In the genomic region with DNA sequence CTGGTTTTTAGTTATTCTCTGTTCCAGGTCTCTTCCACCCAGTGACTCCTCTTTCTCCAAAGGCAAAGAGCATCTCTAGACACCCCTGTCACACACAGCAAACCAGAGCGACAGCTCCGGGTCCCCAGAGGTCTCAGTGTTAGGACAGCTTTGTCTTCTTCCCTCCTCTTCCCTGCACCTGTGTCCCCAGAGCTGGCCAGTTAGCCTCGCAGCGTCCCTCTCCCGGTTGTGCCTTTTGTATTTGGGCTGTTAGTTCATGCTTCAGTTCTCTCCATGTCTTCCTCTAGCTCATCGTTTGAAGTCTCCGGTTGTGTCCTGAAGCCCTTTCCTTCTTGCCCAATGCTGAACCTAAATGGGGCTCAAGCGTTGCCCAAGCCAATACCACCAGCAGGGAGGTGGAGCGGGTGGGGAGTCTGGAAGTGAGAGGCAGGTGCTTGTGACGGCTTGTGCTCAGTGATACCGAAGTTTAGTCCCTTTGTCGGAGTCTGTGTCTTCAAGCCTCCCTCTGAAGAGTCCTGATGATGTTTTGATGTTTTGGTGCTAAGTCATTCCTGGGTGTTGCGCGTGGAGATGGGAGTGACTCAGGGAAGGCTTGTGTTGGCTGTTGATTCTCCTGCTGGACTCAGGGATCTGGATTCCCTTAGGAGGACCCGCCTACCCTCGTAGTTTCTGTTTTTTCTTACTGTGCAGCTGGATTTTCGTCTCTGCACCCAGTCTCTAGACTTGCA, we compare ENCODE assay signal across 8 mouse cellular contexts. TPM values are rescaled to one million over a fixed set of nuclear protein-coding genes. Genes with fewer than 3 reads are reported as not detected.
DNase-seq lines count a peak whose midpoint lies in the region; ATAC-seq and TF ChIP-seq lines count a peak whose summit lies in the region.

No protein-coding gene starts in this region.

- TF ChIP-seq CTCF in testis, adult 2 months (IDR thresholded peaks at IDR 0.05; ENCODE audit: control insufficient read depth, insufficient read depth, insufficient replicate concordance, low read depth, low read length), result no peak

- peak overlapping the region; percentile 26 for H3ac ChIP-seq in myocyte (ENCODE audit: control insufficient read depth, insufficient read length)

- no peaks in the 10 kb centered on the region for H3K27me3 ChIP-seq in testis, adult 2 months (ENCODE audit: control insufficient read depth, insufficient read depth, low read length)
- no peaks in the 10 kb centered on the region for H3K27me3 ChIP-seq in forebrain, embryonic 11.5 days (ENCODE audit: control insufficient read depth, insufficient read depth, low read length)
- H3K27me3 ChIP-seq in myocyte (ENCODE audit: control insufficient read depth, insufficient read depth, insufficient read length), result no peaks in the 10 kb centered on the region

- no peak for DNase-seq in testis, postnatal 14 days (ENCODE audit: low spot score)
- DNase-seq in adrenal gland, postnatal 25 days, result peak; percentile 3
- peak; percentile 55 for DNase-seq in forebrain, embryonic 11.5 days (ENCODE audit: low spot score)
- DNase-seq in liver, result peak; percentile 47
- DNase-seq in ovary, postnatal 10 days (ENCODE audit: low spot score), result no peak

- no peak for TF ChIP-seq POLR2A in testis, adult 2 months (IDR thresholded peaks at IDR 0.05; ENCODE audit: control insufficient read depth, low read depth, low read length)
- no peak for TF ChIP-seq POLR2A in myocyte (IDR thresholded peaks at IDR 0.05; ENCODE audit: insufficient read length, low read depth)

- H3K79me2 ChIP-seq in myocyte (ENCODE audit: control insufficient read depth, insufficient read depth), result no peaks in the 10 kb centered on the region

- peak overlapping the region; percentile 93 for H3K4me2 ChIP-seq in forebrain, embryonic 11.5 days (ENCODE audit: low read depth, low read length, severe bottlenecking)
- peak overlapping the region; percentile 100 for H3K4me2 ChIP-seq in myocyte (ENCODE audit: low read depth)

- peaks cover 5% of the 10 kb centered on the region for H3K4me1 ChIP-seq in testis, adult 2 months (ENCODE audit: control insufficient read depth, insufficient read depth, low read length)
- 0 out of 2 replicates have a peak, but pooled peaks cover 2% of the 10 kb centered on the region for H3K4me1 ChIP-seq in forebrain, embryonic 11.5 days (replicated peaks; ENCODE audit: control insufficient read depth, insufficient read depth, low read length)

- peak overlapping the region; percentile 3; the same call in 1 of the 2 replicates for H3K27ac ChIP-seq in testis, adult 2 months (ENCODE audit: control insufficient read depth, insufficient read depth, low read depth, low read length)
- peak overlapping the region; percentile 66; the same call in 1 of the 2 replicates for H3K27ac ChIP-seq in forebrain, embryonic 11.5 days (ENCODE audit: low read depth, low read length)

- H3K9ac ChIP-seq in forebrain, embryonic 11.5 days (ENCODE audit: low read length), result peak overlapping the region; percentile 76

- 5% methylated on average over 17 of the region's 17 CpGs for WGBS in forebrain, embryonic 11.5 days

- H3K9me3 ChIP-seq in forebrain, embryonic 11.5 days (ENCODE audit: control insufficient read depth, low read length), result no peaks in the 10 kb centered on the region

- H3K36me3 ChIP-seq in testis, adult 2 months (ENCODE audit: control insufficient read depth, insufficient read depth, low read length), result no peaks in the 10 kb centered on the region
- H3K36me3 ChIP-seq in forebrain, embryonic 11.5 days (ENCODE audit: control insufficient read depth, insufficient read depth, low read length), result no peaks in the 10 kb centered on the region
- H3K36me3 ChIP-seq in myocyte (ENCODE audit: control insufficient read depth, insufficient read depth), result no peaks in the 10 kb centered on the region

- H3K4me3 ChIP-seq in testis, adult 2 months (ENCODE audit: control insufficient read depth, low read depth, low read length), result peak overlapping the region; percentile 99
- peak overlapping the region; percentile 82 for H3K4me3 ChIP-seq in forebrain, embryonic 11.5 days (ENCODE audit: low read depth, low read length)
- peak overlapping the region; percentile 40 for H3K4me3 ChIP-seq in myocyte

- ATAC-seq in forebrain, embryonic 11.5 days (replicated peaks; ENCODE audit: low FRiP score), result peak; percentile 49; the same call in 1 of the 2 replicates
- peak; percentile 12 for ATAC-seq in inflammation-experienced regulatory T-cells, adult 6 months

TF ChIP-seq in myocyte, 11 proteins besides CTCF, POLR2A, EP300 and RAD21:
- TF ChIP-seq MYOG (IDR thresholded peaks at IDR 0.05; ENCODE audit: control insufficient read depth in 1 of 3, insufficient read depth in 1 of 3, insufficient read length in 2 of 3, low read depth in 2 of 3) (no peak), REST (IDR thresholded peaks at IDR 0.05; ENCODE audit: insufficient read depth, insufficient read length) (no peak), TCF12 (IDR thresholded peaks at IDR 0.05; ENCODE audit: insufficient read depth, poor library complexity, severe bottlenecking) (no peak), USF1 (IDR thresholded peaks at IDR 0.05; ENCODE audit: low read depth) (no peak), TCF3 (IDR thresholded peaks at IDR 0.05; ENCODE audit: insufficient read length, low read depth) (no peak), SRF (IDR thresholded peaks at IDR 0.05; ENCODE audit: control insufficient read depth, insufficient read length, low read depth) (no peak), MYOD1 (IDR thresholded peaks at IDR 0.05; ENCODE audit: control insufficient read depth in 1 of 3, insufficient read length in 2 of 3, low read depth in 2 of 3) (no peak), E2F4 (IDR thresholded peaks at IDR 0.05; ENCODE audit: insufficient read depth) (no peak), POLR2AphosphoS2 (IDR thresholded peaks at IDR 0.05; ENCODE audit: insufficient read length, low read depth) (no peak), MAX (IDR thresholded peaks at IDR 0.05; ENCODE audit: low read depth) (no peak), CEBPB (IDR thresholded peaks at IDR 0.05; ENCODE audit: insufficient read depth, poor library complexity, severe bottlenecking) (no peak)

RNA-seq across cellular contexts. Expression of a gene that starts 0.8 kb away (rescaled TPM):
- 6.1 and 7.7 TPM in 2 replicates for polyA plus RNA-seq in testis, adult 2 months (2012; rRNA removed)
- 16.1 and 20.7 TPM in 2 replicates for total RNA-seq in adrenal gland, postnatal 25 days (2021)
- 12.5 and 13.5 TPM in 2 replicates for polyA plus RNA-seq in forebrain, embryonic 11.5 days (2014; fragmentation: Nextera tagmentation; extraction: Ambion mirVana)
- 10 to 100 TPM in 1 of 3 experiments, 1 to 10 TPM in 2; 4.4 to 14.3 (median 6.1) TPM for polyA plus RNA-seq in inflammation-experienced regulatory T-cells, adult 6 months (2017; shearing (Covaris generic))
- polyA plus RNA-seq in myocyte (2012; fragmentation: generic; extraction: Trizol), result 1.7 TPM

RNA-seq across cellular contexts. Expression of a gene that starts 9.9 kb away (rescaled TPM):
- polyA plus RNA-seq in testis, adult 2 months (2012; rRNA removed), result 0.23 TPM in 1 of 2 replicates, not detected in the other
- total RNA-seq in adrenal gland, postnatal 25 days (2021), result not detected in 2 replicates
- polyA plus RNA-seq in forebrain, embryonic 11.5 days (2014; fragmentation: Nextera tagmentation; extraction: Ambion mirVana), result 0.35 TPM in 1 of 2 replicates, not detected in the other
- polyA plus RNA-seq in inflammation-experienced regulatory T-cells, adult 6 months (2017; shearing (Covaris generic)), result not detected
- not detected for polyA plus RNA-seq in myocyte (2012; fragmentation: generic; extraction: Trizol)

Comparison
In these comparisons a context has a peak if more than half of its experiments do, and no peak if none do; other contexts are left out.
1. H3K4me3 ChIP-seq: peak in every context shown above with its lines; median percentile 99 in testis, adult 2 months; 82 in forebrain, embryonic 11.5 days; 40 in myocyte.
2. DNase-seq: peak in adrenal gland, postnatal 25 days (single experiment), forebrain, embryonic 11.5 days (single experiment) and liver (single experiment); none in testis, postnatal 14 days (single experiment) and ovary, postnatal 10 days (single experiment).